Mouse (Mus musculus): ENCODE measurements at regions not wholly inside any gene's neighbourhood (a gene's known extent, or its start where the extent isn't known, plus 50 kb on each side); places are given as distances from the start of the nearest gene placed in this dataset.

- DNase-seq (ENCODE audit: low read depth, low spot score): no peak
These were observed 135.0 kb downstream of the Cemip2 start for GRCm38 (mm10) chr19:21913005-21913670.

DNA sequence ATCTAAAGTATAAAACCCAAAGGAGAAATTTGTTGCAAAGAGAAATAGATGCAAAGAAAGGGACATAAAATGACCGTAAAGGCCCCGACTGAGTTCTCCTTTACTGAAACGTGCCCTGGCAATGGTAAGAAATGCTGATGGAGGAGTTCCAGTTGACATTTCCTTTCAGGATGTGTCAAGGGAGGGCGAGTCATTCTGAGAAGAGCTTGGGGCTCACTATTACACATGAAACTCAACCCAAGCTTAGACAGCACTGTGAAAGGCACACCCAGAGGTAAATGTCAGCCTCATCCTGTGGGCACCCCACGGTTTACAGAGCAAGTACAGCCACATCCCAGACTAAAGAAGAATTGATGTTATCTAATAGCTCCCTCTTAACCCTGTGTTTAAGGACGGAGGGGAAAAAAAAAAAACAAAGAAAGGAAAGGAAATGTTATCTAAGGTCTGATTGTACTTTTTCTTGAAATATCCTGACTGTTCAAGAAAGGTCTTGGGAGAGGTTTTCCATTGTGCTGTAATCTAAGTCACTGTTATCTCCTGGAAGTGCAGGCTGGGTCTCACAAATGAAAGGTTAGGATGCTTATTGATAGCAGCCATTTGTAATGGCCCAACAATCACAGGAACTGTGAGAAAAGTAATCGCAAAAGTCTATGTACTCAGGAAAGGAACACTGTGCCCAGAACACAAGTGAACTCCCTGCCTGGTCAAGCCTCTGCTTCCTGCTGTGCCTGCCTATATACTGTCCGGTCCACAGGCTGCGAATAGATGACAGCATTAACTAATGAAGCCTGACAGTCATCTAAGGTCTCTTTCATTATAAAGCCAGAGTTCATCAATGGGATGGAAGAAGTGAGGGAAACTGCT lies 135.8 kb downstream of the Cemip2 start:
- no peak for DNase-seq (ENCODE audit: low read depth, low spot score)

GRCm38 (mm10) chr19:21914658-21915057 lies 136.5 kb downstream of the Cemip2 start:
- DNase-seq (ENCODE audit: low read depth, low spot score): no peak

- no peak for DNase-seq (ENCODE audit: low read depth, low spot score)
These were observed 140.0 kb downstream of the Cemip2 start for GRCm38 (mm10) chr19:21918113-21918512.

- DNase-seq (ENCODE audit: low read depth, low spot score): no peak
These were observed 140.9 kb downstream of the Cemip2 start for GRCm38 (mm10) chr19:21919074-21919473.

DNA sequence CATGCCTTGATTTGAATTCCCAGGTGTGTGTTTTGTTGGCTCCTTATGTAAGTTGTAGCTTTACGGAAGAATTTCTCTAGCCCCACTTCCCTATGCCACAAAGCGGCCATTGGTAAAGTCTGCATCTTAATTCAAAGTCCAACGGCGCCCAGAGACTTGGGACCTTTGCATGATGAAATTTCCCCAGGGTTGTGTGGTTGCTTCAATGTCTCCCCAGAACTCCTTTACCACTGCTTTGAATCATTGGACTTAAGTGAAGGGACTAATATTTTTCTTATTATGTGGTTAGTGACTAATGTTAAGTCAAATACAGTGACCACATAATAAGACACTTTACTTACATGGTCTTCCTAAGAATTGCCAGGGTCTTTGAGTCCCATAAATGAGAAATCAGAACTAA lies 162.0 kb downstream of the Cemip2 start:
- DNase-seq (ENCODE audit: low read depth, low spot score): no peak

GRCm38 (mm10) chr19:21941720-21942119 lies 163.6 kb downstream of the Cemip2 start:
- DNase-seq (ENCODE audit: low read depth, low spot score): no peak

DNA sequence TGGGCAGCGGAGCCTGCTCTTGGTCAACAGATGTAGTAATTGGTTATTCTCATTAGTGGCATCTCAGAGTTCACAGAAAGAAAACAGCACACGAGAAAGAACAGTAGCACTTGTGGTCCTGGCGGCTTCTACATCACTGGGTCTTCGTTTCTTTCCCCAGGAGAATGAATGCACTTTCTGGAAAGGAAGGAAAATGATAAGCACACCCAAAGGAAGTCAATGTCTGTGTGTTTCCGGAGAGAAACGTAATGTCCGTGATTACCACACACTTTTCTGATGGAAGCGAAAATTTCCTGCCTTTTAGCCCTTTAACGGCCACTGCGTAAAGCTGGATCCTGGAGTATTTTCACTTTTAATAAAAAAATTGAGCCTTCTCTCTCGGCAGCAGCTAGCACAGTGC lies 164.1 kb downstream of the Cemip2 start:
- DNase-seq (ENCODE audit: low read depth, low spot score): no peak

DNA sequence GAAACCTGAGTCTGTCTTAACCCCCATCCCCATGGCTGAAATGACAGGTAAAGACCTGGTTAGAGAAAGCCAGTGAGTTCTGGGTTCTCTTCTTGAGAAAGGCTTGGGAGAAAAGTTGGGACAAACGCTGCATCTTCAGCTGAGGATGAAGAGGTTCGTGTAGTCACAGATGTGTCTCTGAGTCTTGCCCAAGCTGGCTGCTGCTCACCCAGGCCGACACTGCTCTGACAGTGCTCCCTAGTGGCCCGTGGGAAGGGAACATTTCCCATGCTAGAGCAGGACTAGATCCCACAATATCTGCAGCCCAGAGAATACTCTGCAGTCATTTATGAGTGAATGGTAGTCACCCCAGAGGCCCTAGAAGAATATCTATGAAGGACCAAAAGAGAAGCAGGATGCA lies 165.3 kb downstream of the Cemip2 start:
- DNase-seq (ENCODE audit: low read depth, low spot score): no peak

DNA sequence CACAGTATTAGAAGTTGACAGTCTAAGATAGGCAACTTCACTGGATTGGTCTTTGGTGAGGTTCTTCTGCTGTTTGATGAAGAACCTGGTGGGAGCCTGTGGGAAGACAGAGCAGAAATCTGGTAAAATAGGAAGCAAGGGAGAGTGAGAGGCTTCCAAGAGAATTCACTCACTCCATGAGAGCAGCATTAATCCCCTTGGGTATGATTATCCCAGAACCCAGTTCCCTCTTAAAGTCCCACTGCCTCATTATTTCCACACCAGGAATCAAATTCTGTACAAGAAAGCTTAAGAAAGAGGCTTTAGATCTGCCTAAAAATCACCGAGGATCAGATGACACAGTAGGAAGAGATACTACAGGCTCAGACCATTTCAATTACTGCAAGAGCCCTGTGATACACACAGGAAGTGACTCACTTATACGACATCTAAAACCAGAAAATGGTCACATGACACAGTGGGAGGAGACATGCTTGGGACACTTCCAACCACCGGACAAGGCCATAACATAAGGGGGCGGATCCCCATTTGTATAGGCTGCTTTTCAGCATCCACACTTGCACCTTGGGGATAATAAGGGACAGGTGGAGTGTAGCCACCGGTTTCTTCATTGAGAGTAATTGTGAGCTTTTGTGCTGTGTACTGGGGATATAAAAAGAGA lies 168.2 kb downstream of the Cemip2 start:
- no peak for DNase-seq (ENCODE audit: low read depth, low spot score)

- no peak for DNase-seq (ENCODE audit: low read depth, low spot score)
These were observed 169.9 kb downstream of the Cemip2 start for GRCm38 (mm10) chr19:21948030-21948429.

GRCm38 (mm10) chr19:21962635-21963034 lies 176.2 kb upstream of the Trpm3 start:
- DNase-seq (ENCODE audit: low read depth, low spot score): no peak

- no peak for DNase-seq (ENCODE audit: low read depth, low spot score)
These were observed 149.0 kb upstream of the Trpm3 start for GRCm38 (mm10) chr19:21989857-21990256.

DNA sequence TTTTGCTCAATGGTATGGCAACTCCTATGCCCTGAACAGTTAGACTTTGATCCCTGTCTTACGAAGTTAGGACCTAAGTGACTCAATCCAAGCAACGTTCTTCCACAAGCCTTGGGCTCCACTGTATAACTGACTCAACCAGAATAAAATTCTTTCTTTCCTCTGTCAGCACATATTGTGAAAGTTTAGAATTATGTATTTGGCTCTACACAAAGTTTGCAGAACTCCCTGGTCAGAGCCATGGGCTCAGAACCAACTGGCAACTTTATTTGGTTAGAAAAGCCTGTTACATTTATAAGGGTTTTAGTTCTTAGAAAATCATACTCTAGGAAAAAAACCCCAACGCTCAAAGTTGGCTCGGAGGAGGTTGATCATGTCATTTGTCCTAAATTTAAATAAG lies 147.9 kb upstream of the Trpm3 start:
- peak; percentile 55 for DNase-seq (ENCODE audit: low read depth, low spot score)

DNA sequence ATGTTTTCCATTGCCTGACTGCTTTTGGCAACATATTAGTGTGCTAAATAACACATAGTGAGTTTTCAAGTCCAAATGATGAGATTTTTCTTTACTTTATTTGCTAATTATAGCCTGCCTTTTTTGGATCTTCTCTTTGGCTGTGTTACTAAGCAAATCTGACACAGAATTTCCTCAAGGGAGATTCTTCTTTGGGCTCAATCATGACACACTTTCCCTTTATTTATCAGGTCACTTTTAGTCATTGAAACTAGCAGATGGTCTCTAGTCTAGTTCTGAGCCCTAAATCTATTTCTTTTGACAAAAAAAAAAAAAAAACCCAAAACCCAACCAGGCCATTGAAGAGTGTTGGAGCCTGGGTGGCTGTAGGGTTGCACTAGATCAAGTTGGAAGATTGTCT lies 147.4 kb upstream of the Trpm3 start:
- peak; percentile 35 for DNase-seq (ENCODE audit: low read depth, low spot score)

DNA sequence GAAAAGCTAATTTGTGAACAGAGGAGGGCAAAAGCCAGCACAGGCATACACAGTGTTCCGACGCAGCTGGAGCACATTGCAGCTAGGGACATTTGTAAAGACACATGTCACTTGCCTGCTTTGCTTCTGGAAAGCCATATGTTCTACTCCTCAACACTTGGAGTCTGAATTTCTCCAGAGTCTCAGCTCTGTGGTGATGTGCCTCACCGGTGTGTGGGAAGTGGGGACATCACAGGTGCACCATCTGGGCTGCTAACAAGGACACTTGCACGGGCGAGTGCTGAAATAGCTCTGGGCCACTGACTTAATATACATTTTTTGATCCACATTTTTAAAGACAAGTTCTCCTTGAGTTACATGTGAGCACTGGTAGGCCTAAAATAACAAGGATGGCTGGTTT lies 139.2 kb upstream of the Trpm3 start:
- peak; percentile 62 for DNase-seq (ENCODE audit: low read depth, low spot score)

DNA sequence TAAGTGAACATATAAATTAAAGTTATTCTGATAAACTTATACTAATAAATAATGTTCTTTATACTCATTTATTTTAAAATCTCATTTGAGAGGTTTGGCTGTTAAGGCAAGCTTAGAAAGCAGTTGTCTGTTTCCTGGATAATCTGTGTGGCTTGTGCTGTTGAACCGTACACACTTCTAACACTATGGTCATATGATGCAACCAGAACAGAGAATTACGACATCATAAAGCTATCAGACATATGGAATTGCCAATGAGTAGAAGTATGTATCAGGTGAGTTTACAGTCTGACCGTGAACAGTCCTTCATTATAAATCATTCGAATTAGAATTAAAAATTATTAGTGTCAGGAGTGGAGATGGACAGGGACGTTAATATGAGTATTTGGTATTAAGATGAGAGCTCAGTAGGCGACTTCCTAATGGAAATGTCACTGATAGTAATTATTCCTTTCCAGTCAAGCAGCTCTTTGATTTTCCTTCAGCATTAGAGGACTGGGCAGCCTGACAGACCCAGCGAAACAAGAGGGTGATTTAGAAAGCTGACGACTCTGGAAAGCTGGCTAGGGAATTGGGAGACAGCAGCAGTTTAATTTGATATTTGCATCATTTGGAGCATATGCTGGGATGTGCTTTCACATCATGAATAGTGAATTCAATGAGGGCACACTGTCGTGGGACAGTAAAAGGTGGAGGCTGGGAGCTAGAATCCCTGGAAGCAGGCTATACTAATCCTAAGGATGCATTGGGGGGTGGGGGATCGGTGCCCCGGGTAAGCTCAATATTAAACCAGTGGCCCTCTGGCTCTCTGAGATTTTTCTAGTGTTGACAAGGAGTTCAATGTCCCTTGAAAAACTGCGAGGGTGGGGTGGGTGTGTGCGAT lies 130.6 kb upstream of the Trpm3 start:
- no peak for DNase-seq (ENCODE audit: low read depth, low spot score)

- DNase-seq (ENCODE audit: low read depth, low spot score): no peak
These were observed 128.6 kb upstream of the Trpm3 start for GRCm38 (mm10) chr19:22010239-22010638.

GRCm38 (mm10) chr19:22015854-22016610 lies 122.8 kb upstream of the Trpm3 start:
- no peak for DNase-seq (ENCODE audit: low read depth, low spot score)

- DNase-seq (ENCODE audit: low read depth, low spot score): no peak
These were observed 121.4 kb upstream of the Trpm3 start for GRCm38 (mm10) chr19:22017425-22017824.

- no peak for DNase-seq (ENCODE audit: low read depth, low spot score)
These were observed 111.3 kb upstream of the Trpm3 start for GRCm38 (mm10) chr19:22027577-22027976.
